Mouse (Mus musculus): ENCODE measurements around the gene Gucy2e. TPM values are rescaled to one million over a fixed set of nuclear protein-coding genes. Genes with fewer than 3 reads are reported as not detected.

Gucy2e gene
- polyA plus RNA-seq, 1 experiment from 2014 or later: 0.05 TPM

DNA sequence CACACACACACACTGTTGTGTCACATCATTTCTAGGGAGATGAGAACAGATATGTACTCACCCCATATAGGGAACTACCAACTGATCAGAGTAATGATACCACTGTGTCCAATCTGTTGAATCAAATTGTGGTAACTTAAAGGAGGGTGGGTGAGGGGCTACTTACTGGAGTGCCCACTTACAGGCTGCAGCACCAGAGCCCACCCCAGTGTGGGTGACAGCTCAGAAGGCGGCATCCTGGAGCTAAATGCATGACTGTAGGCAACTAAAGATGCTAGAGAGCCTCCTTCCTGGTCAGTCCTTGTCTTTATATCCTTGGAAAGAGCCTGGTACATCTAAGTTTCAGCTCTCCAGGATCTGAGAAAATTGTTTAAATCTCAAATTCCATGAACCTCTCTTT is 37.6 kb downstream of the Gucy2e start:
- H3K27me3 ChIP-seq (ENCODE audit: control insufficient read depth, insufficient read depth, low read length): peaks cover 20% of the 10 kb centered on the region

GRCm38 (mm10) chr11:69197743-69198142 is 39.1 kb downstream of the Gucy2e start, which contains the start of gene Alox8:
Gene Alox8 (minus strand): TSS chr11:69197843.
- peaks cover 4% of the 10 kb centered on the region; the same call in 1 of the 2 replicates for H3K4me1 ChIP-seq (ENCODE audit: control insufficient read depth, insufficient read depth, low read length)
- no peak for ATAC-seq (replicated peaks; ENCODE audit: extremely low read depth, insufficient read depth, low FRiP score)
- no peaks in the 10 kb centered on the region for H3K36me3 ChIP-seq (ENCODE audit: control insufficient read depth, insufficient read depth)
- no peaks in the 10 kb centered on the region for H3K9me3 ChIP-seq (replicated peaks; ENCODE audit: control insufficient read depth, low read length)
- H3K4me2 ChIP-seq (ENCODE audit: low read depth, low read length): peak within 1 kb of the TSS; percentile 63
- H3K4me3 ChIP-seq (ENCODE audit: low read length): peak within 1 kb of the TSS; percentile 30
- peak within 1 kb of the TSS; percentile 51; the same call in 1 of the 2 replicates for H3K9ac ChIP-seq (ENCODE audit: low read length)
- 40% methylated on average over 6 of the region's 6 CpGs for WGBS
- no peak within 1 kb of the TSS for H3K27ac ChIP-seq (ENCODE audit: low read length)
- H3K27me3 ChIP-seq (ENCODE audit: control insufficient read depth, insufficient read depth, low read length): peaks cover 20% of the 10 kb centered on the region

More for the DNA sequence above, 37.6 kb downstream of the Gucy2e start:
- no peak overlapping the region for H3K9ac ChIP-seq (ENCODE audit: low read length)
- WGBS: 91% methylated on average over 1 of the region's 1 CpGs
- H3K4me2 ChIP-seq (ENCODE audit: low read depth, low read length): no peak overlapping the region
- no peak overlapping the region for H3K4me3 ChIP-seq (ENCODE audit: low read length)
- peaks cover 4% of the 10 kb centered on the region; the same call in 1 of the 2 replicates for H3K4me1 ChIP-seq (ENCODE audit: control insufficient read depth, insufficient read depth, low read length)
- ATAC-seq (replicated peaks; ENCODE audit: extremely low read depth, insufficient read depth, low FRiP score): no peak
- H3K9me3 ChIP-seq (replicated peaks; ENCODE audit: control insufficient read depth, low read length): no peaks in the 10 kb centered on the region
- no peak overlapping the region for H3K27ac ChIP-seq (ENCODE audit: low read length)
- no peaks in the 10 kb centered on the region for H3K36me3 ChIP-seq (ENCODE audit: control insufficient read depth, insufficient read depth)

DNA sequence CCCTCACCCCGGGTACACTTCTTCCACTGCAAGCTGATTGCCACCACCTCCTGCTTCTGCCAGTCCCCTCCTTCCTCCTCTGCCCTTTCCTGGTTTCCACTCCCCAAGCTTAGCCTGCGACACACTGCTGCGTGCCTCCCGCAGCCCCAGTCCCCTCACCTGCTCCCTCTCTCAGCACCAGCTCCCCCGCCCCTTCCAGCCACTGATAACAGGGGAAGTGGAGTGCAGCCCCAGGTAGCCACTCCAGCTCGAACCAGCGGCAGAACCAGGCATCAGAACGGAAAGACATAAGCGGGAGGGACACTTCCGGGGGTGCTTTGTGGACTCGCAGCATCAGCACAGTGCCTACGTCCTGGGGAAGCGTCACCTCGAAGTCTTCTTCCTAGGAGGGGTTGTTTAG is 39.6 kb downstream of the Gucy2e start:
- H3K36me3 ChIP-seq (ENCODE audit: control insufficient read depth, insufficient read depth): no peaks in the 10 kb centered on the region
- H3K9me3 ChIP-seq (replicated peaks; ENCODE audit: control insufficient read depth, low read length): no peaks in the 10 kb centered on the region
- H3K27me3 ChIP-seq (ENCODE audit: control insufficient read depth, insufficient read depth, low read length): peaks cover 20% of the 10 kb centered on the region
- H3K4me2 ChIP-seq (ENCODE audit: low read depth, low read length): peak overlapping the region; percentile 63
- no peak overlapping the region for H3K27ac ChIP-seq (ENCODE audit: low read length)
- no peak for ATAC-seq (replicated peaks; ENCODE audit: extremely low read depth, insufficient read depth, low FRiP score)
- WGBS: 1% methylated on average over 14 of the region's 14 CpGs
- H3K4me3 ChIP-seq (ENCODE audit: low read length): peak overlapping the region; percentile 30
- peaks cover 4% of the 10 kb centered on the region; the same call in 1 of the 2 replicates for H3K4me1 ChIP-seq (ENCODE audit: control insufficient read depth, insufficient read depth, low read length)
- H3K9ac ChIP-seq (ENCODE audit: low read length): peak overlapping the region; percentile 51; the same call in 1 of the 2 replicates

DNA sequence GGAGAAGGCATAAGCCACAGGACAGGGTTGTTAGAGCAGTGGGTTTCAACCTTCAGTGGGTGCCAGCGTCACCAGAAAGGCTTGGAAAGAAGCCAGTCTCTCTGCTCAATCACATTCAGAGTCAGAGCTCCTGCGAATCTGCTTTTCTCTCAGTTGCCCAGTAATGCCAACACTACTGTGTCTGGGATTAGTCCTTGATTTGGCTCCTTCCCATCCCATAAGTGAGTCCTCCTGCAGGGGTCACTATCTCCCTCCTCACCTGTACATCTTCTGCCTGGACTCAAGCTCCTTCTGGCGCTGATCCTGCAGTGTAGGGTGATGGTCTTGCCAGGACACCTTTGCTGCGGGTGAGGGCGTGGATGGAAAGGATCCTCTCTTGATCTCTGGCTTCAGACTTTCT is 40.1 kb downstream of the Gucy2e start:
- Histone ChIP-seq H3K36me3 (ENCODE audit: control insufficient read depth, insufficient read depth) (no peaks in the 10 kb centered on the region), H3K27me3 (ENCODE audit: control insufficient read depth, insufficient read depth, low read length) (peaks cover 20% of the 10 kb centered on the region), H3K9ac (ENCODE audit: low read length) (no peak overlapping the region; the same call in 1 of the 2 replicates), H3K4me2 (ENCODE audit: low read depth, low read length) (peak overlapping the region; percentile 63), H3K9me3 (replicated peaks; ENCODE audit: control insufficient read depth, low read length) (no peaks in the 10 kb centered on the region), H3K27ac (ENCODE audit: low read length) (no peak overlapping the region), H3K4me3 (ENCODE audit: low read length) (peak overlapping the region; percentile 30), H3K4me1 (ENCODE audit: control insufficient read depth, insufficient read depth, low read length) (peaks cover 4% of the 10 kb centered on the region; the same call in 1 of the 2 replicates)
- WGBS: 6% methylated on average over 5 of the region's 5 CpGs
- no peak for ATAC-seq (replicated peaks; ENCODE audit: extremely low read depth, insufficient read depth, low FRiP score)

GRCm38 (mm10) chr11:69192840-69193239 is 44.0 kb downstream of the Gucy2e start:
- Histone ChIP-seq H3K4me3 (ENCODE audit: low read length) (no peak overlapping the region), H3K36me3 (ENCODE audit: control insufficient read depth, insufficient read depth) (no peaks in the 10 kb centered on the region), H3K9ac (ENCODE audit: low read length) (no peak overlapping the region), H3K4me1 (ENCODE audit: control insufficient read depth, insufficient read depth, low read length) (peaks cover 4% of the 10 kb centered on the region; the same call in 1 of the 2 replicates), H3K4me2 (ENCODE audit: low read depth, low read length) (no peak overlapping the region), H3K27me3 (ENCODE audit: control insufficient read depth, insufficient read depth, low read length) (peaks cover 18% of the 10 kb centered on the region), H3K27ac (ENCODE audit: low read length) (no peak overlapping the region), H3K9me3 (replicated peaks; ENCODE audit: control insufficient read depth, low read length) (no peaks in the 10 kb centered on the region)
- WGBS: 0% methylated on average over 1 of the region's 1 CpGs
- ATAC-seq (replicated peaks; ENCODE audit: extremely low read depth, insufficient read depth, low FRiP score): no peak

GRCm38 (mm10) chr11:69185936-69186335 is 50.9 kb downstream of the Gucy2e start:
- Histone ChIP-seq H3K9ac (ENCODE audit: low read length) (no peak overlapping the region), H3K36me3 (ENCODE audit: control insufficient read depth, insufficient read depth) (no peaks in the 10 kb centered on the region), H3K9me3 (replicated peaks; ENCODE audit: control insufficient read depth, low read length) (no peaks in the 10 kb centered on the region), H3K4me2 (ENCODE audit: low read depth, low read length) (no peak overlapping the region), H3K27ac (ENCODE audit: low read length) (no peak overlapping the region), H3K4me1 (ENCODE audit: control insufficient read depth, insufficient read depth, low read length) (no peaks in the 10 kb centered on the region), H3K27me3 (ENCODE audit: control insufficient read depth, insufficient read depth, low read length) (no peaks in the 10 kb centered on the region; the same call in 1 of the 2 replicates), H3K4me3 (ENCODE audit: low read length) (no peak overlapping the region)
- WGBS: 80% methylated on average over 6 of the region's 6 CpGs
- no peak for ATAC-seq (replicated peaks; ENCODE audit: extremely low read depth, insufficient read depth, low FRiP score)

GRCm38 (mm10) chr11:69185031-69185430 is 51.8 kb downstream of the Gucy2e start:
- no peak overlapping the region for H3K27ac ChIP-seq (ENCODE audit: low read length)
- H3K4me1 ChIP-seq (ENCODE audit: control insufficient read depth, insufficient read depth, low read length): no peaks in the 10 kb centered on the region
- WGBS: 84% methylated on average over 5 of the region's 5 CpGs
- ATAC-seq (replicated peaks; ENCODE audit: extremely low read depth, insufficient read depth, low FRiP score): no peak
- H3K9me3 ChIP-seq (replicated peaks; ENCODE audit: control insufficient read depth, low read length): no peaks in the 10 kb centered on the region
- H3K9ac ChIP-seq (ENCODE audit: low read length): no peak overlapping the region
- no peak overlapping the region for H3K4me2 ChIP-seq (ENCODE audit: low read depth, low read length)
- H3K27me3 ChIP-seq (ENCODE audit: control insufficient read depth, insufficient read depth, low read length): no peaks in the 10 kb centered on the region
- H3K4me3 ChIP-seq (ENCODE audit: low read length): no peak overlapping the region
- H3K36me3 ChIP-seq (ENCODE audit: control insufficient read depth, insufficient read depth): no peaks in the 10 kb centered on the region

DNA sequence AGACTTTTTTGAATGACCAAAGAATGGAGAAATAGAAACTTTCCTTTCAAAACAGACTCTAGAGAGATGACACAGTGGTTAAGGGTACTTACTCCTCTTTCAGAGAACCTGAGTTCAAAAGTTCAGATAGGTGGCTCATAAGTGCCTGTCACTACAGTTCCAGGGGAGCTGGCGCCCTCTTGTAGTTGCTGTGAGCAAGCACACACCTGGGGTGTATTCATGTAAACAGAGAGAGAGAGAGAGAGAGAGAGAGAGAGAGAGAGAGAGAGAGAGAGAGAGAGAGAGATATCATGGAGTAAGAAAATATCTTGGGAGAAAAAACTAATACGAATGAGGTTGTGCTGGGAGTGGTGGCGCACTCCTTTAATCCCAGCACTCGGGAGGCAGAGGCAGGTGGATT is 56.7 kb downstream of the Gucy2e start:
- ATAC-seq (replicated peaks; ENCODE audit: extremely low read depth, insufficient read depth, low FRiP score): no peak
- no peak overlapping the region for H3K4me2 ChIP-seq (ENCODE audit: low read depth, low read length)
- H3K4me3 ChIP-seq (ENCODE audit: low read length): no peak overlapping the region
- no peaks in the 10 kb centered on the region for H3K4me1 ChIP-seq (ENCODE audit: control insufficient read depth, insufficient read depth, low read length)
- 88% methylated on average over 4 of the region's 4 CpGs for WGBS
- H3K27ac ChIP-seq (ENCODE audit: low read length): no peak overlapping the region
- no peak overlapping the region for H3K9ac ChIP-seq (ENCODE audit: low read length)
- no peaks in the 10 kb centered on the region for H3K36me3 ChIP-seq (ENCODE audit: control insufficient read depth, insufficient read depth)
- H3K9me3 ChIP-seq (replicated peaks; ENCODE audit: control insufficient read depth, low read length): no peaks in the 10 kb centered on the region
- no peaks in the 10 kb centered on the region for H3K27me3 ChIP-seq (ENCODE audit: control insufficient read depth, insufficient read depth, low read length)

GRCm38 (mm10) chr11:69179512-69179911 is 57.3 kb downstream of the Gucy2e start:
- 36% methylated on average over 3 of the region's 3 CpGs for WGBS
- Histone ChIP-seq H3K9me3 (replicated peaks; ENCODE audit: control insufficient read depth, low read length) (no peaks in the 10 kb centered on the region), H3K4me3 (ENCODE audit: low read length) (no peak overlapping the region), H3K4me2 (ENCODE audit: low read depth, low read length) (no peak overlapping the region), H3K27ac (ENCODE audit: low read length) (no peak overlapping the region), H3K36me3 (ENCODE audit: control insufficient read depth, insufficient read depth) (no peaks in the 10 kb centered on the region), H3K27me3 (ENCODE audit: control insufficient read depth, insufficient read depth, low read length) (no peaks in the 10 kb centered on the region), H3K4me1 (ENCODE audit: control insufficient read depth, insufficient read depth, low read length) (no peaks in the 10 kb centered on the region), H3K9ac (ENCODE audit: low read length) (no peak overlapping the region)
- no peak for ATAC-seq (replicated peaks; ENCODE audit: extremely low read depth, insufficient read depth, low FRiP score)

Data from heart, embryonic 16.5 days (tissue).